Mouse (Mus musculus) forebrain, embryonic 11.5 days (tissue): ENCODE measurements around the gene Csrp1. TPM values are rescaled to one million over a fixed set of nuclear protein-coding genes. Genes with fewer than 3 reads are reported as not detected.
A peak's percentile ranks its signal among the peaks of the same experiment; 100 is the strongest.

Source experiments
- ATAC-seq: fragments of 200-750 bp; cut with Nextera tagmentation; replicated peaks from 2 replicates; pipeline ENCODE4 v1.8.0; 2017; ENCODE audit warnings: moderate TSS enrichment; ENCODE audit not compliant: low FRiP score
- DNase-seq: peaks from one replicate; pipeline ENCODE4 v3.0.0-alpha.2; 2017; ENCODE audit warnings: low spot score
- H3K27ac ChIP-seq: fragments of 300-500 bp; sonication (generic); 2 replicates; pipeline ENCODE4 v1.5.1; 2014; ENCODE audit warnings: low read depth, low read length
- H3K27me3 ChIP-seq: fragments of 300-500 bp; sonication (generic); 2 replicates; pipeline ENCODE4 v1.6.1; 2014; ENCODE audit warnings: mild to moderate bottlenecking, low read length, mixed read lengths; ENCODE audit not compliant: control insufficient read depth, insufficient read depth
- H3K36me3 ChIP-seq: fragments of 300-500 bp; sonication (generic); 2 replicates; pipeline ENCODE4 v1.6.1; 2014; ENCODE audit warnings: mild to moderate bottlenecking, low read length, moderate library complexity, mixed read lengths; ENCODE audit not compliant: control insufficient read depth, insufficient read depth
- H3K4me1 ChIP-seq: fragments of 300-500 bp; sonication (generic); replicated peaks from 2 replicates; pipeline ENCODE4 v1.6.1; 2014; ENCODE audit warnings: low read length, mixed read lengths; ENCODE audit not compliant: control insufficient read depth, insufficient read depth
- H3K4me2 ChIP-seq: fragments of 300-500 bp; sonication (generic); 2 replicates; pipeline ENCODE4 v1.6.1; 2014; ENCODE audit warnings: low read depth, mild to moderate bottlenecking, low read length, moderate library complexity, mixed read lengths; ENCODE audit not compliant: severe bottlenecking
- H3K4me3 ChIP-seq: fragments of 300-500 bp; sonication (generic); 2 replicates; pipeline ENCODE4 v1.5.1; 2014; ENCODE audit warnings: low read depth, low read length
- H3K9ac ChIP-seq: fragments of 300-500 bp; sonication (generic); 2 replicates; pipeline ENCODE4 v1.6.1; 2014; ENCODE audit warnings: low read length
- H3K9me3 ChIP-seq: fragments of 300-500 bp; sonication (generic); 2 replicates; pipeline ENCODE4 v1.6.1; 2016; ENCODE audit warnings: low read length, mixed read lengths; ENCODE audit not compliant: control insufficient read depth
- WGBS: fragments of 180-500 bp; shearing (Covaris S2); extraction: QIAGEN DNeasy Blood & Tissue Kit; methylation state at CpG from one replicate; pipeline ENCODE4 v1.1.7; 2014; 5-methylcytosine and 5-hydroxymethylcytosine counted together
- polyA plus RNA-seq: library from polyadenylated mRNA; unstranded; fragments of >200 nt; fragmentation: Nextera tagmentation; extraction: Ambion mirVana; gene quantifications from 2 replicates; pipeline ENCODE4 v1.2.1, GENCODE M21; 2014

Csrp1 gene
- polyA plus RNA-seq, 1 experiment from 2014 or later = 37.1 TPM

GRCm38 (mm10) chr1:135676938-135677682 is 42.8 kb upstream of the Csrp1 start:
- Histone ChIP-seq H3K9ac (no peak overlapping the region), H3K4me1 (no peaks in the 10 kb centered on the region; the same call in 1 of the 2 replicates), H3K9me3 (no peaks in the 10 kb centered on the region), H3K36me3 (no peaks in the 10 kb centered on the region), H3K4me2 (no peak overlapping the region), H3K27me3 (no peaks in the 10 kb centered on the region), H3K27ac (no peak overlapping the region), H3K4me3 (no peak overlapping the region)
- ATAC-seq (no peak), DNase-seq (no peak)
- 51% methylated on average over 8 of the region's 8 CpGs for WGBS

GRCm38 (mm10) chr1:135678145-135678544 is 41.7 kb upstream of the Csrp1 start:
- Histone ChIP-seq H3K4me2 (no peak overlapping the region), H3K4me1 (no peaks in the 10 kb centered on the region; the same call in 1 of the 2 replicates), H3K4me3 (no peak overlapping the region), H3K36me3 (no peaks in the 10 kb centered on the region), H3K27ac (no peak overlapping the region), H3K9me3 (no peaks in the 10 kb centered on the region), H3K9ac (no peak overlapping the region), H3K27me3 (no peaks in the 10 kb centered on the region)
- WGBS = 81% methylated on average over 6 of the region's 6 CpGs
- no peak for ATAC-seq
- DNase-seq = no peak

DNA sequence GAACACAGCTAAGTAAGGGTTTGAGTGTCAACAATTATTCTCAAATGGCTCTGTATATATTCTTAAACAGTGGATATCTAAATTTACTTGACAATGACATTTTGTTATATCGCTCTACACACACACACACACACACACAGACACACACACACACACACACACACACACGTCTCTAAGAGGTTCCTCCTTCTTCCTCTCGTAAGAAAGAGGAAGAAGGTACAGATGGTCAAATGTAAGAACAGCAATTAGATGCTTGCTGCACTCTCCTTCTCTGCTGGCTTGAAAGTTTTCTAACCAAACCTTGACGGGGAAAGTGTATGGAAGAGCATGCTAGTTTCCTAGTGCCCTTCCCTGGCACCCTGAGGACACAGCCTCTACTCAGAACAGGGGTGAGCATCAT is 39.1 kb upstream of the Csrp1 start:
- H3K4me1 ChIP-seq = no peaks in the 10 kb centered on the region; the same call in 1 of the 2 replicates
- H3K4me2 ChIP-seq = no peak overlapping the region
- no peak for DNase-seq
- H3K36me3 ChIP-seq = no peaks in the 10 kb centered on the region
- no peak overlapping the region for H3K9ac ChIP-seq
- ATAC-seq = no peak
- H3K4me3 ChIP-seq = no peak overlapping the region
- no peak overlapping the region for H3K27ac ChIP-seq
- H3K9me3 ChIP-seq = no peaks in the 10 kb centered on the region
- WGBS = 78% methylated on average over 4 of the region's 4 CpGs
- H3K27me3 ChIP-seq = peaks cover under 1% of the 10 kb centered on the region; the same call in 1 of the 2 replicates

DNA sequence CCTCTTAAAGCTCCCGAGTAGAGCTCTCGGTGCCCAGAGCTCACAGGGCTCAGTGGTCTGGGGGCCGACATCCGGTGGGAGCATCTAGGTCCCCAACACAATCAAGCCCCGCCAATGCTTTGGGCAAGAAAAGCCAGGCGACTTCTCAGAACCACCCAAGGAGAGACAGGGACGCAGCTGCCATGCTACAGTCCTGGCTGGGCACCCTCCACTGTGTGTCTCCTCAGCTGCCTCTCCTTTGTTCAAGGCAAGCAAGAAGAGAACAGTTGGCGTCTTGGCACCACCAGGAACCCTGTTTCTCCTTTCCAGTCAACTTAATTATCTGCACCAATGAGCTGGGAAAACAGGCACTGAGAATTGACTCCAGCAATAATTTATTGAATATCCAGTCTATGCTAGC is 38.7 kb upstream of the Csrp1 start:
- Histone ChIP-seq H3K27ac (no peak overlapping the region), H3K9ac (no peak overlapping the region), H3K4me2 (no peak overlapping the region), H3K4me3 (no peak overlapping the region), H3K36me3 (no peaks in the 10 kb centered on the region), H3K4me1 (no peaks in the 10 kb centered on the region; the same call in 1 of the 2 replicates), H3K27me3 (peaks cover 5% of the 10 kb centered on the region), H3K9me3 (no peaks in the 10 kb centered on the region)
- no peak for DNase-seq
- no peak for ATAC-seq
- WGBS = 82% methylated on average over 8 of the region's 8 CpGs

- WGBS = 59% methylated on average over 4 of the region's 4 CpGs
- no peak for ATAC-seq
These were observed 35.0 kb upstream of the Csrp1 start for GRCm38 (mm10) chr1:135684895-135685294.

DNA sequence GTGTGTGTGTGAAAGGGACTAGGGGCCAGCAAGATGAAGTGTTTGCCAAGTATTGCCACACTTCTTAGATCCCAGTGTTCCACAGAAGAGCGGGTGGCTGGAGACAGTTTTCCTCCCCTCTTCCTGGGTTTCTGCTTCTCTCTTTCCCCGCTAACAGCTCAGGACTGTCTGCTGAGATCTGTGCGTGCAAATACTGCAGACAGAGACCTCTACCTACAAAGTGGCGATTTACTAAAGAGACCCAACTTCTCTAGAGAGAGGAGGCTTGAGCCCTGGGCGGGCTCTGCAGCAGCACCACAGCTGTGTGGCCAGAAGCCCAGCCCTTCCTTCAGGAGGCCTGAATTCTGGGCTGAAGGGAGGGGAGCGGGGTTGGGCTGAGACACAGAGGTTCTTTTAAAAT is 34.5 kb upstream of the Csrp1 start:
- no peak overlapping the region for H3K4me3 ChIP-seq
- no peak overlapping the region for H3K9ac ChIP-seq
- no peak for ATAC-seq
- no peak for DNase-seq
- no peaks in the 10 kb centered on the region for H3K9me3 ChIP-seq
- peaks cover 14% of the 10 kb centered on the region for H3K27me3 ChIP-seq
- no peaks in the 10 kb centered on the region for H3K36me3 ChIP-seq
- no peak overlapping the region for H3K4me2 ChIP-seq
- peaks cover 3% of the 10 kb centered on the region; the same call in 1 of the 2 replicates for H3K4me1 ChIP-seq
- WGBS = 49% methylated on average over 6 of the region's 6 CpGs
- no peak overlapping the region for H3K27ac ChIP-seq

More at GRCm38 (mm10) chr1:135684895-135685294, 35.0 kb upstream of the Csrp1 start:
- peaks cover 14% of the 10 kb centered on the region for H3K27me3 ChIP-seq
- no peak overlapping the region for H3K4me2 ChIP-seq
- no peaks in the 10 kb centered on the region for H3K36me3 ChIP-seq
- H3K4me3 ChIP-seq = no peak overlapping the region
- DNase-seq = no peak
- H3K9me3 ChIP-seq = no peaks in the 10 kb centered on the region
- H3K9ac ChIP-seq = no peak overlapping the region
- peaks cover 3% of the 10 kb centered on the region; the same call in 1 of the 2 replicates for H3K4me1 ChIP-seq
- no peak overlapping the region for H3K27ac ChIP-seq

DNA sequence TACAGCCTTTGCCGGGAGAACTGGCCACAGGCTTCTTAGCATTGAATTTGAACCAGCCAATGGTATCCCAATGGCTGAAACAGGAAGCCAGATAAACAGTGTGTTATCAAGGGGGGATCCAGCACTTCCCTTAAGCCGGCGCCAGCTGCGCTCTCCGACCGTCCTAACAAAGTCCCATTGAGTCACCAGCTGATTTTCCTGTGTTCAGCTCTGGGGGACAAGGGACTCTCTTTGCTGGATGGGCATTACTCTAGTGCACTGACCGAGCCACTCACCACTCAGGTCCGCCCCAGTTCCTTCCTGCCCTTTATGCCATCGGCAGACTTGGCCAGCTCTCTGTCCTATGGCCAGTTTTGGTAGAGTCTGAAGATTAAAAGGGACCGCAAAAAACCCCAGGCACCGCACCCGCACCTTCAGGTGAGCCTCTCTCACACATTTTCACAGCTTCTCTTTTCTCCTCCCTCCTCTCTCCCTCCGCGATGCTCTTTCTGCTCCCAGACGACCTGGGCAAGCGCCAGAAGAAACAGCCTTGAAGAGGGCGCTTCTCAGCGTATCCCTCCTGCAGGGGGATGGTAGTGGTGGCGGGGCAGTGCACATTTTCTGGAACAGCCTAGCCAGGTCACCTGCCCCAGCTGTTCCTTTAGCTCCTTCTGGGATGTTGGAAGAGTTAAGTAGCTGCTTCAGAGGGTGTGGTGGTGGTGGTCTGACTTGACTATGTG is 32.9 kb upstream of the Csrp1 start:
- H3K4me3 ChIP-seq = peak overlapping the region; percentile 48
- H3K27me3 ChIP-seq = peaks cover 14% of the 10 kb centered on the region
- peak; percentile 72 for DNase-seq
- ATAC-seq = no peak; the same call in 1 of the 2 replicates
- peak overlapping the region; percentile 59 for H3K9ac ChIP-seq
- under 1% methylated on average over 19 of the region's 19 CpGs for WGBS
- H3K27ac ChIP-seq = no peak overlapping the region
- H3K4me2 ChIP-seq = peak overlapping the region; percentile 77
- H3K36me3 ChIP-seq = no peaks in the 10 kb centered on the region
- no peaks in the 10 kb centered on the region for H3K9me3 ChIP-seq
- H3K4me1 ChIP-seq = peaks cover 3% of the 10 kb centered on the region; the same call in 1 of the 2 replicates

DNA sequence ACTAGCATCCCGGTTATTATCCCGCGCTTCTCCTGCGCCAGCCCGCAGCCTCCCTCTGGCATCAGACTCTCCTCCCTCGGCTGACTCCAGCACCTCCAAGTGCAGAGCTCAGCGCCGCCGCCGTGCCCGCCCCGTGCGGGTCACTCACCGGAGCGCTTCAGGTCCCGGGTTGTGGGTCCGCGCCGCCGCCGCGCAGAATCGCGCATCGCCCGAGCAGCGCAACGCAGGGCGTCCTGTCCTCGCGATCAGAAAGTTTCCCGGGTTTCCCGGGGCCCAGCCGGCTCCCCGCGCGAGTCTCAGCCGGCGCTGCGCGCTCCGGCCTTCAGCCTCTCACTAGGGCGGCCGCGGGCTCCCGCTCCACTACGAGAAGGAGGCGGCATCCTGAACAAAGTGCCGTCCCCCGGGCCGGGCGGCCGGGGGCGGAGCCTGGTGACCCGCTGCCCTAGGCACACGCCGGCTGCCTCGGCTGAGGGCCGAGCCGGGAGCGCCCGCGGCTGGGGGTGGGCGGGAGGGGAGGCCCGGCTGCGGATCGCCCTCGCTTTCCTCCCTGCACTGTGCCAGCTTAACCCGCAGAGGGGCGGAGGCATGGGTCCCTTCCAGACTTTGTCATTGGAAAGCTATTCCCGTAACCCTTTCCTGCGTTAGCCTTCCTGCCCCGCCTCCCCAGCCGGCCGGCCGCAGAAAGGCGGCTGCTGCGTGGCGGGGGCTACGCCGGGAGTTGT is 31.9 kb upstream of the Csrp1 start:
- no peaks in the 10 kb centered on the region for H3K36me3 ChIP-seq
- H3K4me3 ChIP-seq = peak overlapping the region; percentile 48
- peak; percentile 90 for DNase-seq
- H3K9ac ChIP-seq = peak overlapping the region; percentile 59
- H3K4me2 ChIP-seq = peak overlapping the region; percentile 77
- no peaks in the 10 kb centered on the region for H3K9me3 ChIP-seq
- peaks cover 3% of the 10 kb centered on the region; the same call in 1 of the 2 replicates for H3K4me1 ChIP-seq
- H3K27me3 ChIP-seq = peaks cover 14% of the 10 kb centered on the region
- under 1% methylated on average over 69 of the region's 81 CpGs for WGBS
- H3K27ac ChIP-seq = no peak overlapping the region
- ATAC-seq = peak; percentile 89
